Mouse (Mus musculus) thymus, postnatal 25 days (tissue): Measurements from ENCODE around the gene Trabd2b.

Experiments
- DNase-seq: peaks from one replicate; pipeline ENCODE4 v3.0.0; 2022

Gene Trabd2b

DNA sequence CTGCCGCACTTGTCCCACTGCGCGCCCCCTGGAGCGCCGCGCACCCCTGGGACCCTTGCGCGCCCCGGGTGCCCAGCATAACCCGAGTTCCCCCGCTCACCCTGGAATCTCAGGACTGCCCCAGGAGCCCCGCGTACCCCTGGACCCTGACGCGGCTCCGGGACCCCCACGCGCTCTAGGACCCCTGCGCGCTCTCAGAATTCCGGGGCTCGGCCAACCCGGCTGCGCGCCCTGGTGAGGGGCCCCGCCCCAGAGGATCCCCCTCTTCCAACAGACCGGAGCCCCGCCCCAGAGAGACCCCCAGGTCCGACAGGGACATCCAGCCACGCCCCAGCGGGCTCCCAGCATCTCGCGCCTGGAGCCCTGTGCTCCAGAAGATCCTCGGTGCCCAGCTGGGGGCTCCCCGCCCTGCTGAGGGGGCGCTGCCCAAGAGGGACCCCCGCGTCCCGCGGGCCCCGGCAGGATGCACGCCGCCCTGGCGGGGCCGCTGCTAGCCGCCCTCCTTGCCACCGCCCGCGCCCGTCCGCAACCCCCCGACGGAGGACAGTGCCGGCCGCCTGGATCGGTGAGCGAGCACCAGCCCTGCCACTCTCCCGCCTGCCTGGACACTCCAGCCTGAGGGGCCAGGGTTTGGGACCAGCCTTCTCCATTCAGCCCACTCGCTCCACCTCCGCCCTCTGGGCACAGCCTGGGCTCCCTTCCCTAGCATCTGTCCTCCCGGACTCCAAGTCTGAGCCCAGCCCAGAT is at the start of gene Trabd2b:
Gene Trabd2b, plus strand, starts transcription at position 370 of the 747 bp plus-strand sequence.
- no peak for DNase-seq

DNA sequence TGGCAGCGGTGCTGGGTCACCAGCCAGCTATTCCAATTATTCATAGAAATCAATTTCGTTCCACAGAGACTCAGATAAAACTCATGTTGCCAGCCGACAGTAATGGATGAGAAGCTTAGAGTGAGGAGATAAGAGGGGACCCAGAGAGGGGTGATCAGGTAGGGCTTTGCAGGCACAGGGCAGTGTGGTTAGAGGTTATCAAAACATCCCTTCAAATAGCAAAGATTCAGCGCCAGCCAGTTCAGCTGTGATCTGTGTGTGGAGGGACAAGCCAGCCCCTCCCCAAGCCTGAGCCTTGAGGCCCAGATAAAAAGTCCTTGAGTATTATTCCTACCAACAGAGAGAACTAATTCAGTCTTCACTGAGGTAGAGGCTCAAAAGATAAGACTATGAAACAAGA is 49.1 kb upstream of the Trabd2b start:
- DNase-seq: no peak

DNA sequence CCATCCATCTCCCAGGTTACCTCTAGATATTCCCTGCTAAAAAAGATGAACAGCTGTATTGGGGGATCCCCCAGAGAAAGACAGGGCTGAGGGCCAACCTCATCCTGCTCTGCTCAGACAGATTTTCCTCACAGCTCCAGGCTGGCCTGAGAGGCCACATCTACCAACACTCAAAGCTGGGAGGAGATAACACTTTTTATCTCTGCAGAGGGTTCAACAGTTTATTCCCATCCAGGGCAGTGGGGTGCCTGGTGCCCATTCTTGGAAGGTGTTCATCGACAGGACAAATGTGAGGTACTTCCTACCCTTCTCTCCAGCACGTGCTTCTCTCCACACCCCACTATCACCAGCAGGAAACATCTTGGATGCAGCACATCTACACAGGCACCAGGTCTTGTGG is 47.6 kb upstream of the Trabd2b start:
- DNase-seq: no peak

DNA sequence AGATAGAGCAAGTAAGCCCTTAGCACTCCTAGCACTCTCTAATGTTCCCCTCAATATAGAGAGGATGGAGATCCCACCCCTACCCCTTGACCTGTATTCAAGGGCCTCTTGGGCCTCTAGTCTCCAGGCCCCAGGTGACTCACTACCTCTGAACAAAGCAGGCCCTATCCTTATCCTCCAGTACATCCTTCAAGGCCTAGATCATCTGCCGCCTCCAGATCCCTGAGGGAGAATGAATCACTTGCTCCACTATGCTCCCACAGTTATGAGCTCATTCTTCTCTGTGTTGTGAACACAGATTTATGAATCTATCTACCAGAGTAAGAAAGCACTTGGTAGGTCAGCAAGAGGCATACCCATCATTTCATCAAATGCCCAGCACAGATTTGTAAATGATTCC is 46.7 kb upstream of the Trabd2b start:
- DNase-seq: no peak

DNA sequence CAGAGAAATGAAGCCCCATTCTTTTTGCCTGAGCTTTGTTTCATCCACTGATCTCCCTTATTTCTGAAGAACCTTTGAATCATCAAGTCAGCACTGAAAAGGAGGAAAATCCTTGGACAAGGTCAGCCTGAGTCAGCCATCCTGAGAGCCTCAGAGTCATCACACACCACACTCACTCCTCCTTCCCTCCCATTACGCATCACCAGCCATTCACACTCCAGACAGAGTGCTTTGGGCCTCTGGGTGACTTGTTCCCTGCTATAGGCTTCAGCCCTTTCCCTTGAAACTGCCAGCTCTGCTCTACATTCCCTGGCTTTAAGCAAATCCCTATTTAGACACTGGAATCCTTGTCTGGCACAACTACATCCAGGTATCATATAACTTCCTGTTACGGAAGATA is 45.2 kb upstream of the Trabd2b start:
- no peak for DNase-seq

DNA sequence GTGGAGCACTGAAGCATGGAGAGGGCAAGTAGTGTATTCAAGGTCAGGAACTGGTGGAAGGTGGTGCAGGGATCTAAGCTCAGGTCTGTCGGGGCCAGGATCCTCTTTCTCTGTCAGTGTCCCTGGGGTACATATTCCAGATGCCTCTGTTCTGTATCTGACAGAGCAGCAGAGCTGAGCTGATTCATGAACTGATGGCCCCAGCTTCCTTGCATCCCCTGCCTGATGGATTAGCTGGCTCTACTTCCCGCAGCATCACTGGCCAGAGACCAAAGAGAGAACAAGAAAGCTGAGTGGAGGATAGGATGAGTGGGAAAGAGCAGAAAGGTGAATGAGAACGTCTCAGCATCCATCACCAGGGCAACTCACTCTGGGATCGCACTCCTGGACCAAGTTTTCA is 41.5 kb upstream of the Trabd2b start:
- DNase-seq: no peak

DNA sequence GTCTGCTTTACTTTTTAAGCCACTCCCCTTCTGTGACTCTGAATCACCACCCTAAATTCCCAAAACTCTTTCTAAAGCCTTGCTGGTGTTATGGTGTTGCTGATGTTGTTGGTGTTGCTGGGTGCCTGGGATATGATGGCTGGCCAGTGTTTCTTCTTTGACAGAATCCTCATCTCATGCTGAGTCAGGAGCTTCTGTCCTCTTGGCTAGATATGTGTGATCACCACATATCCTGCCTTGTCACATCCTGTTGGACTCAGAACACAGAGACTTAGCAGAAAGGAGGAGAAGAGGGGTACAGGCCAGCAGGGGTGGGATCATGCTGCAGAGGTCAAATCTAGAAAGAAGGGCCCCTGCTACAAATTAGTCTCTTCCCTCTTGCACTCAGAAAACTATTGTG is 40.9 kb upstream of the Trabd2b start:
- no peak for DNase-seq

DNA sequence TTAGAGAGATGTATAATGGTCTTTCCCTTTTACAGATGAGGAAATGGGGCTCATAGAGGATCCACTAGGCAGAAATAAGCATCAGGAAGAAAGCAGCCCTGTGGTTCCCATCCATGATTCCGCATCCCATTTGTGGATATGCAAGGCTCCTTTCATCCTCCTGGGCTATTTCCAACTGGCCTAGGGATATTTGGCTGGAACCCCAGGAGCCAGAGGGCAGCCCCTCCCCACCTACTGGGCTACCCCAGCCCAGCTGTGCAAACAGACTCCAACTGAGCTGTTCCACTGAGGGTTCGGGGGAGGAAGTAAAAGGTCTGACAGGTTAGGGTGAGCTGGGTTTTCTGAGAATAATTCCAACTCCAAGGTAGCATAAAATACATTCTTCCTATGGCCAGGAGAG is 39.5 kb upstream of the Trabd2b start:
- DNase-seq: no peak

DNA sequence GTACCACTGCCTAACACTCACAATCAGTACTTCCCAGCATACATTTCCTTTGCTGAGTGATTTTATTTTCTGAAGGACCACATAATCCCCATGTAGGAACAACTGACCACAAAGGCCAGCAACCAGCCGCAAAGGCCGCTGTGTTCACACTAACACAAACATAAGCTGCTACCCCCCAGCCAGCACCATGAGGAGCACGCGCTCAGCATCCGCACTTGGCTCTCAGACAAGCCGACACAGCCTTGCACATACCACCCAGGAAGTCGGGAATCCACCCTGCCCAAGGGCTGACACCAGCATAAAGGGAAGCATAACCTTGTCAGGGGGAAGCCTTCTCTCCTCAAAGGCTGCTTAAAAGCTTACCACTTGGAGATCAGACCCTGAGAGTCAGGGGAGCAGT is 38.7 kb upstream of the Trabd2b start:
- DNase-seq: no peak

DNA sequence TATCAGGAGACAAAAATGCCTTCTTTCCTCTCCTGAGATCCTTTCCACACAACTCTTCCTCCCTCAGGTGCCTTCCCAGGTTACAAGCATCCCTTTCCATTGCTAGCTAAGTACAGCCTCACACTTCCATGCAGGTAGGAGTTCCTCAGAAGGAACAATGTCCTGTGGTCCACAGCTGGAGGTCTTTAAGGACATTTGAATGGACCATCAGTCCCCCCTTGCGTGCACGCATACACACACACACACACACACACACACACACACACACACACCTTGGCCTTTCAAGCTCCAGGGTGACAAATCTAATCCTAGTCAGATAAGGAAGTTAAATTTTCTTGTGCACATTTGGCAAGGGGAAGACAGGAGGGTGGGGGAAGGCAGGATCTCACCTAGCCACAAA is 36.9 kb upstream of the Trabd2b start:
- no peak for DNase-seq

DNA sequence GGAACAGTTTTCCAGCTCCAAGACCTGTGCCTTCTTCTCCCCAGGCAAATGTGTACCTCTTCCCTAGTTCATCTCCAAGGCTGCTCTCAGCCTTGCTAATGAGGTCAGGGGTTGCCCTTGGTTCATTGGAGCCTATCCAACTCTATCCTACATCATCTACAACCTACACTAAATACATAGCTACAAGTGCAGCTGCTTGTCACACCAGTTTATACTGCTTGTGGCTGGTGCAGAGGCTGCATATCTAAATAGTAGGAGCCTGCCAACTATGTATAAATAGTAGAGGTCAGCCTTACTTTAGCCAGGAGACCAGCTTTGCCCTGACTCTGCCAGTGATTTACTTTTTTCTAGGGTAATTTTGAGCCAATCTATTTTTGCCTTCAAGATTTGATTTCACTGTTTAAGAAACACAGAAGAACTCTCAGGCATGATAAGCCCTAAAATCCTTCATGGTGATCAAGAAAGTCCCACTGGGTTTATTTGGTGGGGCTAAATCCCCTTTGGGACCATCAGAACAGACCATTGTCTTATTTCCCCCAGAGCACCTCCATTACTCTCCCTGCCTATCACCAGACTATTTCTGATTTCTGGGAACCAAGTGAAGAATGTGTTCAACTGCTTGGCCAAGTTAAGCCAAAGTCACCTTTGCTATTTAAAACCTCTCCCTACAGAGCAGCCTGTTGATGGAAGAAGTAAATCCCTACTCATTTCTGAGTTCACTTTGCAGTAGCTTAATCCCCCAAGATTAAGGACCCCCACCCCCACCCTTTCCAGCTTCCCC is 35.4 kb upstream of the Trabd2b start:
- DNase-seq: no peak

DNA sequence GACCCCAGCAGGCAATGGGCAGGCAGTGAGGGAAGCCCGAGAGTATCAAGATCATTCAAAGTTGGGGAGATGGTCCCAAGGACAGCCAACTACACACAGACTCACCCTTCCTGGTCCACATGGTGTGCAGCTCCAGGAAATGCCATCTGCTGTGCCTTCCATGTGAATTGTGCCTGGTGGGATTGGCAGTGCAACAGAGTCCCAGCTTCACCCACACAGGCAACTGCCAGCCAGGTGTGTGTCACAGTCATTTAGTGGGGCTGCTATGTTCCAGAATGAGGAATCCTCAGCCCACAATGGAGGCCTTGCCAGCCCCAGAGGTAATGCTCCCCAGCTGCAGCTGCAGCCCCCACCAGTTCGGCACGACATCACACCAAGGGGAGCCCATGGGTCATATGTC is 33.8 kb upstream of the Trabd2b start:
- no peak for DNase-seq

DNA sequence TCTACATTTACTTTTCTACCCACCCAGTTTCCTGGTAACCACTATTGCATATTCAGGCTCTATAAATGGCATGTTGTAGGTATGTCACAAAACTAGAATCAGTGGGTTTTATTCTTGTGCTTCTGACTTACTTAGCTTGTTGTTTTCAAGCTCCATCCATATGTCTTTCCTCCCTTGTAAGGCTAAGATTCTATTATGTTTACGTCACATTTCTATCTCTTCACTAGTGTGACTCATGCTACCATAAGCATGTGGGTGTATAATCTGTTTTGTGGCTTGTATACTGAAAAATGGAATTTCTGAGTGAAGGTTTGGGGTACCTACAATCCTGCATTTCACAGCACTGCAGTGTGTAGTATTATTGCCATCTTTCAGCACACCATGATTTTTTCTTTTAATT is 32.2 kb upstream of the Trabd2b start:
- DNase-seq: no peak

DNA sequence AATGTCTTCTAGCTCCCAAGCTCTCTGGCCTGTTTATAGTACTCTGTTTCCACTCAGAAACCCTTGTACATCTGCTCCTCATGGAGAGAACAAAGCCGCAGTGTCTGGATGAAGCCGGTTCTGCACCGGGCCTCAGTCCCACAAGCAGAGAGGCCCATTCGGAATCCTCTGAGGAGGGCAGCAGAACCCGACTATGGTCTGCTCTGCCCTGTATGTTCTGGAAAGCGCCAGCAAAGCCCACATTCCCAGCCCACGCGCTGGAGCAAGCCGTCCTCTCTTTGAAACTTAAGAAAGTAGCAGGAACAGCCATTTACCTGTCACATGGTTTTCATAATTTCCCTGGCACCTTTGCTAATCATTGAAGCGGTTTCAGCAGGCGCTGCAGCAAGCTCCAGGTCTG is 29.0 kb upstream of the Trabd2b start:
- no peak for DNase-seq

DNA sequence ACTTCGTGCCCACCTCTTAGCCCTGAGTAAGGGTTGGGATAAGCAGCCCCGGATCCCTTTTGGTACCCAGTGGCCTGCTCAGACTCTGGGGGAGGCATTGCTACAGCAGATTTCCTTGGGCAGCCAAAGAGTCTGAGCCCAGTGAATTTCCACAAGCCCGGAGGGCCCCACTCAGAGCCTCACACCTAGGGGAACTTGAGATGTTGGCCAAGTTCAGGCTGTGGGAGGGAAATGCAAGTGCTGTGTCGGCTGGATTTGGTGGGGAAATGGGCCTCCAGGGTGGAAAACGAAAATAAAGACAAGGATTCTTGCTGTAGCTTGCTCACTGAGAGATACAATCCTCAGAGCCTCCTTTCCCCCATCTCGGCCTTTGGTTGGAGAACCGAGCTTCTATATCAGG is 28.0 kb upstream of the Trabd2b start:
- no peak for DNase-seq

DNA sequence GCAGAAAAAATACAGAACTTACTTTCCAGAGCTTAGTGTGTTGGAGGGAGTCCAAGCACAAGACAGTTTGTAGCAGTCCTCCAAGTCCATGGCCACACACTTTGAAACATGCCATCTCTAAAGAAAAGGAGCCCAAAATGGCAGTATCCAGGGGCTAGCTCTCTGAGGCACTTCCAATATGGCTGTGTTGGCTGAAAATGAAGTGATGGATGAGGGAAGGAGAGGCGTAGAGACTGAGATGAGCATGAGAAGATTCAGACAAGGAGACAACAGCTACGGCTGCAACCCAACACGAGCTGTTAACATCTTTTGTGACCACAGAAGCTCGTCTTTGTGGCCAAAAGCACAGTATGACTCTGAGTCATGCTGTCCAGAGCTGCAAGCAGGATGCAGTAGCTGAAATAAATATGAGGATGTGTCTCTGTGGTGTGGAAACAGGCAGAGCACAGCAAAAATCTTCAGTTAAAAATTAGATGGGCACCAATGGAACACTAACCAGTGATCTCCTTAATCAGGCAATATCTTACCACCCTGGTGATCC is 27.0 kb upstream of the Trabd2b start:
- DNase-seq: no peak

DNA sequence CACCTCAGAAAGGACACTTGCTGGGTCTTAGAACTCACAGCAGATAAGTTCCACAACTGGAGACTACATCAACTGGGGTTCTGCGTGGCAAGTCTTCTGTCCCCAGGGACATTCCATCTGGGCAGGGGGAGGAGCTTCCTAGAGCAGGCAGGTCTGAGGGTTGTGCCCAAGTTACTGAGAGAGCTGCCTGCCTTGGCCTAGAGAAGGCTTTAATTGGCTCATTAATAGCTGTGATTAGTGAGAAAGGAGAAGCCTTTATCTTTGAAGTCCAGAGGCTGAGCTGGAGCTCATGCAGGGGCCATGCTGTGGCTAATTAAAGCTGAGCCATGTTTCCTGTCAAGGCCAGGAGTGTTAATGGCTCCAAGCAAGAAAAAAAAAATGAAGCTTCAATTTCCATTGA is 23.9 kb upstream of the Trabd2b start:
- DNase-seq: no peak

DNA sequence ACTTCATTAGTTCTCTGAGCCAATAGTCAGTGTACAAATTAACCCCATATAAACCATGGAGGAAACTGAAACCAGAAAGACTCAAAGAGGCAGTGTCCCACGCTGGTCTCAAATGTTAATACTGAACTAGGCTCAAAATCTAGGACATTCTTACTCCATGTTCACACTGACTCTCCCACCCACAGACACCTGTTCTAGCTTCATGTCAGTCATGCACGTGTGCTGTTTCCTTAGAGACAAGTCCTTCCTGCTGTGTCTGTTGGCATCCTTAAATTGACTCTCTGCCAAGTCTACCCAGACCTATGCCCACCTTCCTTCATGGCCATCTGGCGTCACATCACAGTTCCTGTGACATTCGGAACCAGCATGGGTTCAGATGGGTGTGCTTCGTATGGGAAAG is 21.3 kb upstream of the Trabd2b start:
- DNase-seq: no peak

DNA sequence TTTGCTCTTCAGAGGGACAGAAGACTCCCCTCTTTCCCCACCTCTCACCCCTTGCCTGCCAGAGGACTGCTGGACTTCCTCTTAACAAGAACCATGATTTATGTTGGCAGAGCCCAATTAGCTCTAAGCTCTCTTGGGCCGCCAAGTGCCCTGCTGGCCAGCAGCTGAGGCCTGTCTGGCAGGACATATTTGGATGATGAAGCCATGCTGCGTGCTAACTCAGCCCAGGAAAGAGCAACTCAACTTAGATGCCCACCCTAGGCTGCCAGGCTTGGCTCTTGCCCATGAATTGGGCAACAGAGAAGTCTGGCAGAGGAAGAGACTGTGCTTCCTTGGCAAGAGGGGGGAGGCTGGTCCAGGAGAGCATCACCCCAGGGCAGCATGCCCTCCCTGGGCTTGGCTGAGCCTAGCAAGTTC is 20.1 kb upstream of the Trabd2b start:
- DNase-seq: no peak

DNA sequence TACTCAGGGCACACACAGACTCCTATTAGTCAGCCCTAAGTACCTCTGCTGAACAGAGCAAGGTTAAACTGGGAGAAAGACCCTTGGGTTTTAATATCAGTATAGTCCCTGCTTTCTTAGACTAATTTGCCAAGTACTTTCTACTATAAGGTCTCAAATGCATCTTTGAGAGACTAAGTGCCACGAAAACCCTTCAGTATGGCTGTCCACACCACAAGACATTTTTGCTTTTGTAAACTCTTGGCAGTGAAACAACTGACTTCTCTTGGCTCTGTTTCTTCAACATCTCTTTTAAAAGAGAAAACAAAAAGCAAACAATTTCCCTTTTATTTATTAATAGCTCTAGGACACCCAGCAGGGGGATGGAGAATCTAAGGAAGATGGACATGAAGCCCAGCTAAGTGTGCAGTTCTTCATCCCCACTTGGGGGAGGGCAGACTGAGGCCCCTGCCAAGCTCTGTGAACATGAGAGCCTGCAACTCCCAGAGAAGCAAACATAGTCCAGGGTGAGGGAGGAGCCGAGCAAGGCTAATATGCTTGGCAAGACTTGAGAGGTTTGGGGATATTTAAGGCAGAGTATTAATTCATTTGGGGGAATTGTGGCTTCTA is 18.9 kb upstream of the Trabd2b start:
- no peak for DNase-seq

DNA sequence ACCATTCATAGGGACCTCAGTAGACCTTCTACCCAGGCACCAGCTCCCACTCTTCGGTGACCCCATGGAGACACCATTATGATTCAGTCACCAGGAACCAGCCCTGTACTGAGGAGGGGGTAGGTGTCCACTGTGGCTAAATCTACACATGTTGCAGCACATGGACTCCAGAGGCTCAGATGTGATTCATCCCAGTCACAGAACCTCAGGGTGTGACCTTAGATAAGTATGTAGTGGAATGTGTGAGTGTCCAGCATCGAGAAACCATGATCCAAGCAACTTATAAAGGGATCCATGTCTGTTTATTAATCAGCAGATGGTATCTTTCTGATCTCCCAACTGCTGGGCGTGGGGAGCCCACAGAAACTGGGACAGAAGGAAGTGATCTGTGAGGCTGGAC is 18.2 kb upstream of the Trabd2b start:
- no peak for DNase-seq

DNA sequence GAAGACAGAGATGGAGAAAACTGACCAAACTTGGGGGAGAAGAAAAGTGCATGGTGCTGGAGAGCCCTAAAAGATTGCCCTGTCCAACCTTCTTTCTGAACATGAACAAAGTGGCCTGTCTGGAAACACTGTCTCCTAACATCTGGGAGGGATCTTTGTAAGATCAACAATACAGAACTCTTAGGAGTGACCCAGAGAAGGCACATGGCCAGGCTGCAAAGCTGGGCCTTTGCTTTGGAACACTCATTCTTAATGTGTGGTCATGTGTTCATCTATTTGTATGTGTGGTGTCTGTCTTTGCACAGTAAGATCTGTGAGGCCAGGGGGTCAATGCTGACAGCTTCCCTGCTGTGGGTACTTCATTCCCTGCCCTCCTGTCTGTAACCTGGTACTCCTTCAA is 16.9 kb upstream of the Trabd2b start:
- DNase-seq: no peak

DNA sequence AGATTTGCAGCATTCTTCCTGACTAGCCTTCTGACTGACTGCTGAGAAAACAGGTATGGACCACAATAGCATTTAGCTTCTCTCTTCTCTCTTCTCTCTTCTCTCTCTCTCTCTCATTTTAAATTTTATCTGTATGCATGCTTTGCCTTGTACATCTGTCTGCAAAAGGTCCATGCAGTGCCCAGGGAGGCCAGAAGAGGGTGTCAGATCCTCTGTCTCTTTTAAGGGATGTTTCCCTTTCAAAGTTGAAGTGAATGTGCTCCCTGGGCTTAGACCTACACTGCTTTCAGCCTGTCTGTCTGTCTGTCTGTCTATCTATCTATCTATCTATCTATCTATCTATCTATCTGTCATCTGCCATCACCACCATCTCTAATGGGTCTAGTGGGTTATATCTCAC is 8.9 kb upstream of the Trabd2b start:
- DNase-seq: no peak

DNA sequence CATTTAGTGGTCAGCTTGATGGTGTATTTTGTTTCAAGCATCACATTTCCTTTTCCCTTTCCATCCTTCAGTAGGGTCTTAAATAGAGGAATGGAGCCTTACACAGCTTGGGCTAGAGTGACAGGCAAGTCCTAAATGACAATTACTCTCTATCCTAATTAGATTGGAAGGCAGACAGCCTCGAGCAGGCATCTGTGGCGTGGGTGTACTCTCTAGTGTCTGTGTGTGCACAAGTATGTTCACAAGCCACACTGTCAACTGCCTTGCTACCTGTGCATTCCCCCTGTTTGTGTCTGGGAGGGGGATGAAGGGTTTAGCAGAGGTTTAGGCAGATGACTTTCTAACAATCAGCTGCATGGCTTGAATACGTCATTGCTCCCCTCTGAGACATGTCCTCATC is 6.7 kb upstream of the Trabd2b start:
- DNase-seq: no peak
